Mouse (Mus musculus) NIH3T3 (cell line): ENCODE measurements around the gene Fyco1.
A peak's percentile ranks its signal among the peaks of the same experiment; 100 is the strongest.
"Not testable (repeated sequence)": the region's sequence is repeated elsewhere in the genome, so short reads cannot be mapped to it uniquely, and the experiment has no call there.

Experiments used
- DNase-seq: peaks from one replicate; pipeline ENCODE4 v3.0.0-alpha.2; 2012; ENCODE audit warnings: low read depth

Gene Fyco1

GRCm38 (mm10) chr9:123814821-123815220, 36.9 kb downstream of the Fyco1 start:
- no peak for DNase-seq

DNA sequence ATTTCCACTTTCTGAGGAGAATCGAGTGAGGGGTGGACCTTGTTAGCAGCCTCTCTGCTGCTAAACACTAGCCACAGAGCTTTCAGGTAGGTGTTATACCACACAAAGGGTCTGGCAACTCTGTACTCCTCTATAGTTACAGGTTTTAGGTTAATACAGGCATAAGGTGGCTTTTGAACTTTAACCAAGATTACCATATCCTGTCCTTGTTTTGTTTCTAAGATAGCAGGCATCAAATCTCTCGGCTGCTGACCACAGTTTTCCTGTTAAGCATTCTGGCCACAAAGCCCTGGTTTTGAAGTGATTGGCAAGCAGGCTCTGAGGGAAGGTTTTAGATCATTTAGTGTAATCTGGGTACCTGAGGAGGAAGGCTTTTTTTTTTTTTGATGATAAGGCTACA, 37.4 kb downstream of the Fyco1 start:
- DNase-seq = no peak

DNA sequence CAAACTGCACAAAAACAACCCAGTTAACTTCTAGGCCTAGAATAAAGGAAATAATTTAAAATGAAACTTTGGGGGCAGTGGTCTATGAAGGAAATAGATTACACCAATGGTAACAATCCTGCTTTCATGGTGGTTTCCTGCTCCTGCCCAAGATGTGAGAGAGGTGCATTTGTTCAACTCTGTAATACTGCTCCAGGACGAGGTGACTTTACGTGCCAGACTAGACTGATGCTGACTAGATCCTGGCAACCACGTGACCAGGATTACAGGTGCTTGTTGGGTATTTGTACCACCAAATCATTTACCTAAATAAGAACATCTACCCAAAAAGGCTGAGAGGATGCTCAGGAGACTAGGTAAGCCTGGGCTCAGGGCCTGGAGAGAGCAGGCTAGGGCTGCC, 39.9 kb downstream of the Fyco1 start:
- DNase-seq = no peak

GRCm38 (mm10) chr9:123808583-123808982, 43.1 kb downstream of the Fyco1 start:
- no peak for DNase-seq

DNA sequence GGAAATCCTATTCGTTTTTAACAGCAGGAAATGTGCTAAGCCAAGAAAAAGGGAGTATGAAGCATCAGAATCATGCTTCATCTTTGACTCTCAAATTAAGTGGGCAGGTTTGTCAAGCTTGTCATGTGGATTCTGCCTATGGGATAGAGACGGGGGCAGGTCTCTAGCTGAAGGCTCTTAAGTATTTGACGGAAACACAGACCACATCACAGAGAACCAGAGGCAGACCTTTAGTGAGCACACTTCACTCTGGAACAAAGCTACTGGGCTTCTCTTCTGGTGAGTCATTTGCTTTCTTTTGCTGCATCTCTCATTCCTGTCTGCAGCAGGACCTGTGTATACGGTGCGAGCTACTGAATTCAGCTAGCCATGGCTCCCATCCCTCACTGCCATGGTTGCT, 45.4 kb downstream of the Fyco1 start, which contains the start of gene Cxcr6:
TSS of gene Cxcr6 (plus strand) at position 209 of the 400 bp plus-strand sequence.
- no peak for DNase-seq

DNA sequence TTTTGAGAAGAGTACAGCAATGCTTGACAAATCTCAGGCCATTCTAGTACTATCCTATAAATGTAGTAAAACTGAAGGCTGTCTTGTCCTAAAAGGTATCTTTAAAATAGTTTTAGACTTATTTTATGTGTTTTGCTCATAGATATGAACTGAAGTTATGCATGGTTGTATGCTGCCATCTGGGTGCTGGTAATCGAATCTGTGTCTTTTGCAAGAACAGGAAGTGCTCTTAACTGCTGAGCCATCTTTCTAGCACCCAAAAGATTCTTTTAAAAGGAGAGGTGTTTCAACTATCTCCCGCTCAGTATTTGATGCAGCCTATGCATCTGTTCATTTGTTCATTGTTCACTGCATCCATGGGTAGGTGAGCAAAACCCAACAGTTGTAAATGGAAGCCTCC, 46.5 kb downstream of the Fyco1 start:
- DNase-seq = no peak

DNA sequence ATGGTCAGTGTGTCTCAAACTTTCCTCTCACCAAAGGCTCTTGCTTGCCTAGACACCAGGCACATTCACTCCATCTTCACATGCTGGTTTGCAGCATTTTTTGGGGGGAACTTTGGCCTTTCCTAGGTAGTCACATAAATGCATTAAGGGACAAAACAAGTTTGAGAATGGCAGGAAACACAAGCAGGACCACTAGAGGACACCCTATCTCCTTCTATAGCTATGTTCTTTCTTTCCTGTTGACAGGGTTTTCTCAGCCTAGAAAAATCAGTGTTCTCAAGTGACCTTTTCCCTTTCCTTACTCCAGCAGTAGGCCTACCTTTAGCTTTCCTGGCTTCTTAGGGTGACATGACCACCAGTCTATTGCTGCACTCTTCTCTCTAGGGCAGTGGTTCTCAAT, 48.8 kb downstream of the Fyco1 start:
- DNase-seq = peak; percentile 43

DNA sequence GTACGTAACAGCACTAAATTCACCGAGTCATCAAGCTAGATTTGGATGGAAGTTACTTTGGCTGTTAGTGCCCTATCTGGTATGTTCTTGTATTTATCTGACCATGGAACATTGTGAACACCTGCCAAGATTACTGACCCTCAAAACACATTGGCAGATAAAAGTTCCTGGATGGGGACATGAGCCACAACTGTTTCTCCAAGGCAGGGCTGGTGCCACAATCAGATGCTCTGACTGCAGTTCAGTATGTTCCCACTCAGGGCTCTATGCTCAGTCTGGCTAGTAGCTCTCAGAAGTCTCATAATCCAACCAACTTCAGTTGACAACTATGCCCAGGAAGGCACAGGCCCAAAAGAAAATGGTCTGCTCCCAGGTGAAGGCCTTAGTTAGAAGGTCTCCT, 49.3 kb downstream of the Fyco1 start:
- no peak for DNase-seq

GRCm38 (mm10) chr9:123801527-123801926, 50.2 kb downstream of the Fyco1 start:
- no peak for DNase-seq

GRCm38 (mm10) chr9:123796174-123796573, 55.5 kb downstream of the Fyco1 start:
- peak; percentile 75 for DNase-seq

GRCm38 (mm10) chr9:123788855-123789529, 62.7 kb downstream of the Fyco1 start:
- DNase-seq = no peak

DNA sequence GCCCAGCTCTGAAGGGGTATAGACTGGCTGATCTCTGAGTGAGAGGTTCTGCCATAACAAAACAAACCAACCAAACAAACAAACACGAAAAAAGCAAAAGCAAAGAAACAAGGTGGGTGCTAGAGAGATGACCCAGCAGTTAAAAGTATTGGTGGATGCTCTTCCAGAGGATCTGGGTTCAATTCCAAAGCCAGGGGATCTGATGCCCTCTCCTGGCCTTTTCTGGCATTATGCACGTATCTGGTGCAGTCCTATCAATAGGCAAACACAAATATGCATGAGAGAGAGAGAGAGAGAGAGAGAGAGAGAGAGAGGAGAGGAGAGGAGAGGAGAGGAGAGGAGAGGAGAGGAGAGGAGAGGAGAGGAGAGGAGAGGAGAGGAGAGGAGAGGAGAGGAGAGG, 78.4 kb downstream of the Fyco1 start:
- DNase-seq = peak; percentile 45

DNA sequence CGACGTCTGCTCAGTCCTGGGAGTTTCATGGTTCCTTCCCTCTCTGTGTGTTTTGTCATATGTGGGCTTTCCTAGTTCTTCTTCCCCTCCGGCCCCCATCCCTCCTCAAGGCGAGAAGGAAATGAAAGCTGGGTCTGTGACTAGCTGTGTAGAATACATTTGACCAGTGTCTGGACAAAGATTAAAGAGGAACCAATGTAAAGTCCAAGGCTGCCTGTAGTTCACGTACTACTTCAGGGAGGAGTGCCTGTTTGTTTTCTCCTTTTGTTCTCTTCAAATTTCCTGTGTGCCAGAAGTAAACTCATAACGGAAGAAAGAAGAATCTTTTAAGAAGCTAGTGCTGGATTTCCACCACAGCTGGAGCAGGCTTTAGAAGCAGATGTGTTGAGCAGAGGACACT, 82.2 kb downstream of the Fyco1 start:
- DNase-seq = no peak

DNA sequence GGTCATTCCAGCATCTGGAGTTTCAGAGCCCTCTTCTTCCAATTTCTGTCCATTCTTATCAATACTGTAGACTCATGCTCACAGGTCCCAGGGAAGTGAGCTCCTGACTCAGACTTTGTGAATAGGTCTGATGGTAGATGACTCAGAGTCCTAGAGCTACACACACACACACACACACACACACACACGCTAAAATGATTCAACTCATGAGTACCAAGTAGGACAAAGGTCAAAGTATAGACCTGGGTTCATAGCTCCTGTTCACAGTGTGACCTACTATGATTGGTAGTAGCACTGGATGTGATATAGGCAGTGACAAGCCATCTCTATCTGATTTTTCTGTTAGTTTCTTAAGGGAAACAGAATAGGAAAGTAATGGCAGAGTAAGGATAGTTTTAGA, 83.3 kb downstream of the Fyco1 start:
- DNase-seq = peak; percentile 61

DNA sequence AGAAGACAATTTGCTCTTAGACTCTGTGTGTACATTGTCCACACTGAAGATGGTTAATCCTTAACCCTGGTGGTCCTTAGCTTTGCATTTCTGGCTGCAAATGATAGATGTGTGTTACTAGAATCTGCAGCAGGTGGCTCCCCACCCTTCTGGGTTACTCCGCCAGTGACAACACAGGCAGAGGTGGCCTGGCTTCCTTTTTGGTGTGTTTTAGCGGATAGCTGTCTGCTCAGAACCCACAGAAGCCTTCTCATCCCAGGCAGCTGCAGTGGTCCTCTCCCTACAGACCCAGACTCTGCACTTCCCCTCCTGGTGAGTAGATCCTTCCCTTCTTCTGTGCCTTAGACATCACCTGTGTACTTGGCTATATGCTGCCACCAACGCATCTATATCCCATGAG, 84.7 kb downstream of the Fyco1 start:
- DNase-seq = no peak

- no peak for DNase-seq
Measured at GRCm38 (mm10) chr9:123763771-123764170, 87.9 kb downstream of the Fyco1 start.

- DNase-seq = peak; percentile 19
Measured at GRCm38 (mm10) chr9:123762886-123763285, 88.8 kb downstream of the Fyco1 start.

- DNase-seq = no peak
Measured at GRCm38 (mm10) chr9:123760806-123761205, 90.9 kb downstream of the Fyco1 start.

DNA sequence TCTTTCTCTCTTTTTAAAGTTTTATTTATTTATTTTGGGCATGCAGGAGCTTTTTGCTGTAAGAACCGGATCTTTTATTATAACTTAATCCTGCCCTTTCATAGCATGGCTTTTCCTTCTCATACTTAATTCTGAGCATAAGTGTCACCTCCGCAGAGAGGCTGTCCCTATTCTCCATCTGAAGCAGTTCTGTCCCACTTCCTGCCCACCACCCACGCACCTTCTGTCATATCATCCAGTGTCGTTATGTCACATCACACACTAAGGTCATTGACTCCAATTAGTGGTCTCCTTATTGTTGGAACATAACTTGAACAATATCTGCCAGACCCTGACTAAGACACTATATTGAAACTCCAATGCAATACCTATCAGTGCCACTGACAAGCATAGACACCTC, 93.1 kb downstream of the Fyco1 start:
- DNase-seq = no peak

DNA sequence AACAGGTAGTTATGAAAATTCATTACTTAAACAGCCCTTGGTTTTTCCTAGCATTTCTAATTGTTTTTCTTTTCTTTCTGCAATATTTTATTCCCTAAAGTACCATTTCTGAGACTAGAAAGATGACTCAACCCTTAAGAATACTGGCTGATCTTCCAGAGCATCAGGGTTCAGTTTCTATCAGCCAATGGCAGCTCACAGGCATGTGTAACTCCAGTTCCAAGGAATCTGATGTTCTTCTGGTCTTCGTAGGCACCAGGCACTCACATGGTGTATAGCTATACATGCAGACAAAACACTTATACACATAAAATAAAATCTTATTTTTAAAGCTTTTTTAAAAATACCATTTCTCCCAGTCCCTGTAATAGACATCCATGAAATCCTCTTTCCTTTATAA, 93.5 kb downstream of the Fyco1 start:
- DNase-seq = peak; percentile 55

DNA sequence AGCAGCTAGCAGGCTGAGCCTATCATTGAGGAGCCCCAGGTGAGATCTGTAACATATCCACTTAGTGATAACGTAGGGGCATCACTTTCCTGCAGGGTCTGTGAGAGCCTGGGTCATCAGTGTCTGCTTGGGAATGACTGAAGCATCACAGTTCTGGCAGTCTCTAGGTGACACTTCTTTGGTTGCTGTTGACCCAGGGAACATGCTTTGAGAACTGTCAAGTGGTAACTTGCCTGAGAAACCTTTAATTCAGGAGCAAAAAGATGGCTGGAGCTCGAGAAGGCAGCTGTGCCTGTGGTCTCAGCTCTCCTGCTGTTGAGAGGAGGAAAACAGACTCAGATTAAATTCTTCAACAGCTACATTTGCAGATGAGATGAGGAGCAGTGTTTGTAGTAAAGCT, 94.4 kb downstream of the Fyco1 start:
- no peak for DNase-seq

GRCm38 (mm10) chr9:123756752-123757151, 94.9 kb downstream of the Fyco1 start:
- DNase-seq = no peak

DNA sequence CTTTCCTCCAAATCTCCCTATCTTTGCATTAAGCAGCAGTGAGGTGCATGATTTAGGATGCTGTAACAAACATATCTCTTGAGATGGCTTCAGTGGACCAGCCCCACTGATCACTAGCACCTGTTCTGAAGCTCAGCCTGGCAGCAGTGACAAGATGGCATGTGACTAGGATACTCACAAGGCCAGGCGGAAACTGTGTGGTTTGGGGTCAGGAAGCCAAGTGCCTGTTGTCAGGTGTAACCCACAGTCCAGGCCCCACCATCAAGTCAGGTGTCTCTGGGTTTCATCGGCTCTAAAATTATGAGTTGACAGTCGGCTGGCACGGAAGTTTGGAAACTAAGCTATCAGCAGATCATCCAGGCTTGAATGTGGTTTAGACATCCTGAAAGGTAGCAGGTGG, 97.4 kb downstream of the Fyco1 start:
- DNase-seq = no peak

DNA sequence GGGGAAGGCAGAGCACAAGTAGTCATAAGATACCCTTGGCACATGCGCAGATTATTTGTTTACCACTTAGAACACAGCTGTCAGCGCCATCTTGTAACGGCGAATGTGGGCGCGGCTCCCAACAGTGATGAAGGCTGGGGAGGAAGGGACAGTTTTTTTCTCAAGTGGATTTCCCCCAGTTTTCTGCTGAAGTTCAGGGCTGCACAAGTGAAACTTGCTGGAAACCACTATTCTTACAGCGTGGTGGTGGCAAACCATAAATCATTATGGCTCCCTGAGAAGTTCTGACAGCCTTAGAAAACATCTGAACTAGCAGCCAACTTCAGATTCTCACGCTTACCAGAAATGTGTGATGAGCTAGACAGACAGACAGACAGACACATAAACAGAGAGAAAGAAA, 102.0 kb downstream of the Fyco1 start:
- DNase-seq = not testable (repeated sequence)
